Mouse (Mus musculus) CH12.LX (cell line): ENCODE results near the gene Exoc3. TPM values are rescaled to one million over a fixed set of nuclear protein-coding genes. Genes with fewer than 3 reads are reported as not detected.

Experiments used
- DNase-seq: peaks from one replicate; pipeline ENCODE4 v3.0.0-alpha.2; 2013; ENCODE audit errors: extremely low read depth
- H3K27ac ChIP-seq: 2 replicates; pipeline ENCODE4 v1.5.1; 2012; ENCODE audit warnings: low read depth, mild to moderate bottlenecking, control low read depth, moderate library complexity; ENCODE audit not compliant: insufficient read depth
- H3K27me3 ChIP-seq: replicated peaks from 2 replicates; pipeline ENCODE3; 2012; ENCODE audit warnings: inconsistent platforms
- H3K36me3 ChIP-seq, 2 experiments: replicated peaks in 1 of 2; 2 replicates each; pipeline versions ENCODE3 to v1.6.1; 2012; ENCODE audit warnings: inconsistent platforms in 1 of 2, low read length in 1 of 2, mild to moderate bottlenecking in 1 of 2, mixed read lengths in 1 of 2, moderate library complexity in 1 of 2; ENCODE audit not compliant: control insufficient read depth in 1 of 2, insufficient read depth in 1 of 2
- H3K4me1 ChIP-seq, 2 experiments: 2 replicates each; pipeline ENCODE4 v1.6.1; 2012; ENCODE audit warnings: inconsistent platforms in 1 of 2, moderate library complexity in 1 of 2; ENCODE audit not compliant: insufficient read depth in 2 of 2, control insufficient read depth in 1 of 2
- H3K4me2 ChIP-seq: 2 replicates; pipeline ENCODE4 v1.6.1; 2012; ENCODE audit warnings: low read depth, mild to moderate bottlenecking, control low read depth; ENCODE audit not compliant: poor library complexity, insufficient read depth, severe bottlenecking
- H3K4me3 ChIP-seq, 3 experiments: fragments of 150-350 bp in 1 of 3; sonication (generic) in 1 of 3; replicated peaks in 1 of 3; 2 replicates each; pipeline versions ENCODE3 to v1.5.1; 2011 to 2012; ENCODE audit warnings: low read depth in 2 of 3, low read length in 2 of 3, mild to moderate bottlenecking in 2 of 3, moderate library complexity in 2 of 3, control low read depth in 1 of 3, improper control_type of control experiment in 1 of 3, inconsistent platforms in 1 of 3, mixed read lengths in 1 of 3; ENCODE audit not compliant: poor library complexity in 1 of 3
- H3K79me2 ChIP-seq: replicated peaks from 2 replicates; pipeline ENCODE4 v1.6.1; 2012; ENCODE audit warnings: mild to moderate bottlenecking, moderate library complexity; ENCODE audit not compliant: control insufficient read depth, poor library complexity, insufficient read depth, severe bottlenecking; ENCODE audit errors: extremely low read depth
- H3K9ac ChIP-seq: 2 replicates; pipeline ENCODE4 v1.6.1; 2012; ENCODE audit warnings: low read depth, mild to moderate bottlenecking, control low read depth, moderate library complexity; ENCODE audit not compliant: insufficient read depth
- H3K9me3 ChIP-seq: replicated peaks from 2 replicates; pipeline ENCODE3; 2012; ENCODE audit warnings: low read length, inconsistent platforms, mixed read lengths
- CHD1 ChIP-seq: IDR thresholded peaks from 2 replicates; pipeline ENCODE4 v1.6.1; 2012; ENCODE audit warnings: low read depth, low read length, improper control_type of control experiment, inconsistent platforms
- CHD2 ChIP-seq: IDR thresholded peaks from 2 replicates; pipeline ENCODE4 v1.6.1; 2011; ENCODE audit warnings: low read length, improper control_type of control experiment
- CTCF ChIP-seq, 2 experiments: IDR thresholded peaks in 1 of 2; conservative IDR thresholded peaks in 1 of 2; 2 replicates each; pipeline ENCODE4 v1.5.1; 2011 to 2012; ENCODE audit warnings: low read depth in 2 of 2, low read length in 2 of 2, improper control_type of control experiment in 1 of 2, inconsistent platforms in 1 of 2, mild to moderate bottlenecking in 1 of 2, moderate library complexity in 1 of 2
- E2F4 ChIP-seq: IDR thresholded peaks from 2 replicates; pipeline ENCODE4 v1.6.1; 2011; ENCODE audit warnings: low read depth, low read length, improper control_type of control experiment; ENCODE audit not compliant: insufficient replicate concordance
- ELF1 ChIP-seq: IDR thresholded peaks from 2 replicates; pipeline ENCODE4 v1.6.1; 2014; ENCODE audit warnings: low read depth, mild to moderate bottlenecking, inconsistent platforms, low read length, improper control_type of control experiment
- GABPA ChIP-seq: IDR thresholded peaks from 2 replicates; pipeline ENCODE4 v1.6.1; 2012; ENCODE audit warnings: low read depth, low read length, improper control_type of control experiment, inconsistent platforms; ENCODE audit not compliant: insufficient replicate concordance
- IRF4 ChIP-seq: IDR thresholded peaks from 2 replicates; pipeline ENCODE4 v1.6.1; 2014; ENCODE audit warnings: low read depth, mild to moderate bottlenecking, inconsistent platforms, low read length, improper control_type of control experiment
- JUN ChIP-seq: IDR thresholded peaks from 2 replicates; pipeline ENCODE4 v1.6.1; 2011; ENCODE audit warnings: low read depth, mild to moderate bottlenecking, low read length, improper control_type of control experiment, moderate library complexity; ENCODE audit not compliant: insufficient read depth
- JUND ChIP-seq: conservative IDR thresholded peaks from 2 replicates; pipeline ENCODE4 v1.6.1; 2011; ENCODE audit warnings: low read depth, low read length, improper control_type of control experiment
- KAT2A ChIP-seq: IDR thresholded peaks from 2 replicates; pipeline ENCODE4 v1.6.1; 2012; ENCODE audit warnings: low read length, improper control_type of control experiment, inconsistent platforms; ENCODE audit not compliant: insufficient replicate concordance
- MAFK ChIP-seq: IDR thresholded peaks from 2 replicates; pipeline ENCODE4 v1.6.1; 2011; ENCODE audit warnings: low read length, improper control_type of control experiment; ENCODE audit not compliant: insufficient replicate concordance
- MAZ ChIP-seq: IDR thresholded peaks from 2 replicates; pipeline ENCODE4 v1.6.1; 2012; ENCODE audit warnings: low read depth, mild to moderate bottlenecking, inconsistent platforms, low read length, improper control_type of control experiment, moderate library complexity
- MEF2A ChIP-seq: IDR thresholded peaks from 2 replicates; pipeline ENCODE4 v1.6.1; 2014; ENCODE audit warnings: low read depth, mild to moderate bottlenecking, inconsistent platforms, low read length, improper control_type of control experiment, borderline replicate concordance
- MXI1 ChIP-seq: IDR thresholded peaks from 2 replicates; pipeline ENCODE4 v1.6.1; 2011; ENCODE audit warnings: mild to moderate bottlenecking, low read depth, low read length, improper control_type of control experiment
- NELFE ChIP-seq: IDR thresholded peaks from 2 replicates; pipeline ENCODE4 v1.6.1; 2011; ENCODE audit warnings: low read depth, low read length, improper control_type of control experiment
- NRF1 ChIP-seq: IDR thresholded peaks from 2 replicates; pipeline ENCODE4 v1.6.1; 2014; ENCODE audit warnings: low read depth, mild to moderate bottlenecking, inconsistent platforms, low read length, improper control_type of control experiment, moderate library complexity
- PAX5 ChIP-seq: IDR thresholded peaks from 2 replicates; pipeline ENCODE4 v1.6.1; 2012; ENCODE audit warnings: low read length, inconsistent platforms, mixed read lengths
- POLR2A ChIP-seq: IDR thresholded peaks from 2 replicates; pipeline ENCODE4 v1.6.1; 2011; ENCODE audit warnings: low read depth, mild to moderate bottlenecking, improper control_type of control experiment, low read length
- POLR2AphosphoS2 ChIP-seq: IDR thresholded peaks from 2 replicates; pipeline ENCODE4 v1.6.1; 2011; ENCODE audit warnings: low read depth, low read length, improper control_type of control experiment
- RAD21 ChIP-seq: IDR thresholded peaks from 2 replicates; pipeline ENCODE4 v1.6.1; 2011; ENCODE audit warnings: low read depth, mild to moderate bottlenecking, low read length, improper control_type of control experiment, moderate library complexity
- RCOR1 ChIP-seq: conservative IDR thresholded peaks from 2 replicates; pipeline ENCODE4 v1.6.1; 2012; ENCODE audit warnings: low read depth, mild to moderate bottlenecking, inconsistent platforms, low read length, improper control_type of control experiment
- SIN3A ChIP-seq: IDR thresholded peaks from 2 replicates; pipeline ENCODE4 v1.6.1; 2012; ENCODE audit warnings: low read length, improper control_type of control experiment, inconsistent platforms
- SMC3 ChIP-seq: IDR thresholded peaks from 2 replicates; pipeline ENCODE4 v1.6.1; 2011; ENCODE audit warnings: low read depth, low read length, improper control_type of control experiment
- UBTF ChIP-seq: IDR thresholded peaks from 2 replicates; pipeline ENCODE4 v1.6.1; 2012; ENCODE audit warnings: low read depth, mild to moderate bottlenecking, inconsistent platforms, low read length, improper control_type of control experiment, moderate library complexity
- USF1 ChIP-seq: IDR thresholded peaks from 2 replicates; pipeline ENCODE4 v1.6.1; 2014; ENCODE audit warnings: low read depth, mild to moderate bottlenecking, inconsistent platforms, low read length, improper control_type of control experiment
- USF2 ChIP-seq: conservative IDR thresholded peaks from 2 replicates; pipeline ENCODE4 v1.6.1; 2011; ENCODE audit warnings: low read depth, low read length, improper control_type of control experiment
- ZC3H11A ChIP-seq: IDR thresholded peaks from 2 replicates; pipeline ENCODE4 v1.6.1; 2012; ENCODE audit warnings: low read depth, mild to moderate bottlenecking, inconsistent platforms, low read length, improper control_type of control experiment
- ZKSCAN1 ChIP-seq: IDR thresholded peaks from 2 replicates; pipeline ENCODE4 v1.6.1; 2012; ENCODE audit warnings: low read depth, inconsistent platforms, low read length, improper control_type of control experiment, borderline replicate concordance
- ZNF384 ChIP-seq: IDR thresholded peaks from 2 replicates; pipeline ENCODE4 v1.6.1; 2012; ENCODE audit warnings: low read depth, low read length, improper control_type of control experiment, inconsistent platforms
- dilution Hi-C: fragments of 300-500 bp; cut with MboI; formaldehyde crosslinking; loops from 2 replicates; pipeline ENCODE4 v1.14.3; 2020; ENCODE audit warnings: low sequenced_read_pairs; ENCODE audit not compliant: extremely low pct_unique_long_range_greater_than_20kb, extremely low pct_ligation_motif_present
- in situ Hi-C: fragments of 300-500 bp; cut with MboI; formaldehyde crosslinking; loops from 3 replicates; pipeline ENCODE4 v1.14.3; 2019; ENCODE audit warnings: low sequenced_read_pairs, low pct_ligation_motif_present, low pct_unique_long_range_greater_than_20kb, mixed read lengths
- polyA plus RNA-seq: library from polyadenylated mRNA; unstranded; fragments of >175 nt; gene quantifications from 2 replicates; pipeline ENCODE4 v1.2.1, GENCODE M21; 2012; ENCODE audit warnings: low read depth; ENCODE audit not compliant: insufficient read length
- total RNA-seq, 2 experiments: library from RNA; depleted of rRNA; stranded (reverse); fragments of 300-350 nt in 1 of 2; fragments of >200 nt in 1 of 2; gene quantifications; 2 replicates each; pipeline ENCODE4 v1.2.3; 2012 to 2014

Gene Exoc3
- total and polyA plus RNA-seq, 3 experiments, result 23.3 to 28.9 (median 26.5) TPM

- Histone ChIP-seq H3K27me3 (no peaks in the 10 kb centered on the region), H3K9me3 (no peaks in the 10 kb centered on the region), H3K9ac (no peak overlapping the region), H3K27ac (no peak overlapping the region), H3K4me1 (peaks cover 0 to 15% of the 10 kb centered on the region in 2 experiments; a peak in 2 of 4 replicates), H3K79me2 (no peaks in the 10 kb centered on the region), H3K36me3 (no peaks in the 10 kb centered on the region), H3K4me2 (no peak overlapping the region), H3K4me3 (no peak overlapping the region)
- in situ Hi-C loops (no loop called here), dilution Hi-C loops (no loop called here)
- no peak for DNase-seq
- TF ChIP-seq ZC3H11A (no peak), SMC3 (no peak), ELF1 (no peak), MAFK (no peak), CTCF (conservative IDR thresholded peaks at IDR 0.05 in 1 of 2, IDR thresholded peaks at IDR 0.05 in 1 of 2; ENCODE audit: low read depth in 2 of 2, low read length in 2 of 2) (no peak), JUND (no peak), POLR2A (no peak), MAZ (no peak), POLR2AphosphoS2 (no peak), MXI1 (no peak), UBTF (no peak), RCOR1 (no peak), ZKSCAN1 (no peak), USF1 (no peak), RAD21 (no peak), GABPA (no peak), USF2 (no peak), PAX5 (no peak), SIN3A (no peak), IRF4 (no peak)
These were observed 65.2 kb downstream of the Exoc3 start for GRCm38 (mm10) chr13:74143282-74143681.

GRCm38 (mm10) chr13:74140793-74141192 is 67.7 kb downstream of the Exoc3 start:
- Histone ChIP-seq H3K36me3 (no peaks in the 10 kb centered on the region), H3K79me2 (no peaks in the 10 kb centered on the region), H3K9me3 (no peaks in the 10 kb centered on the region), H3K4me2 (no peak overlapping the region), H3K4me1 (peaks cover 0 to 6% of the 10 kb centered on the region in 2 experiments; a peak in 2 of 4 replicates), H3K27ac (no peak overlapping the region), H3K27me3 (no peaks in the 10 kb centered on the region), H3K9ac (no peak overlapping the region), H3K4me3 (no peak overlapping the region)
- dilution Hi-C loops (no loop called here), in situ Hi-C loops (no loop called here)
- TF ChIP-seq ZNF384, result no peak
- TF ChIP-seq KAT2A, result no peak
- TF ChIP-seq JUN, result no peak
- TF ChIP-seq USF2, result no peak
- TF ChIP-seq E2F4, result no peak
- no peak for TF ChIP-seq CHD1
- TF ChIP-seq RAD21, result no peak
- TF ChIP-seq CHD2, result no peak
- no peak for TF ChIP-seq MAFK
- no peak for TF ChIP-seq MAZ
- no peak for TF ChIP-seq NELFE
- no peak for TF ChIP-seq RCOR1
- TF ChIP-seq GABPA, result no peak
- no peak for TF ChIP-seq NRF1
- TF ChIP-seq CTCF (conservative IDR thresholded peaks at IDR 0.05 in 1 of 2, IDR thresholded peaks at IDR 0.05 in 1 of 2; ENCODE audit: low read depth in 2 of 2, low read length in 2 of 2), result no peak
- no peak for TF ChIP-seq ZC3H11A
- TF ChIP-seq MEF2A, result no peak
- no peak for DNase-seq
